Mouse (Mus musculus) G1E (cell line): ENCODE measurements around the gene Abcf1.

Source experiments
- CTCF ChIP-seq: IDR thresholded peaks from 2 replicates; pipeline ENCODE4 v1.5.1; 2012; ENCODE audit warnings: low read depth, low read length, inconsistent platforms, mixed read lengths
- GATA1 ChIP-seq: IDR thresholded peaks from 2 replicates; pipeline ENCODE4 v1.6.1; 2012; ENCODE audit warnings: borderline replicate concordance, low read length, inconsistent platforms, mixed read lengths
- TAL1 ChIP-seq: conservative IDR thresholded peaks from 2 replicates; pipeline ENCODE4 v1.6.1; 2012; ENCODE audit warnings: low read depth, low read length, inconsistent platforms, mixed read lengths

- TF ChIP-seq GATA1 = no peak
- TF ChIP-seq TAL1 = no peak
- no peak for TF ChIP-seq CTCF
These were observed 50.4 kb downstream of the Abcf1 start for GRCm38 (mm10) chr17:35919060-35919715.
